Mouse (Mus musculus) CH12.LX (cell line): ENCODE measurements around the gene Rtl6. TPM values are rescaled to one million over a fixed set of nuclear protein-coding genes. Genes with fewer than 3 reads are reported as not detected.

Experiments
- DNase-seq: peaks from one replicate; pipeline ENCODE4 v3.0.0-alpha.2; 2013; ENCODE audit errors: extremely low read depth
- H3K27ac ChIP-seq: 2 replicates; pipeline ENCODE4 v1.5.1; 2012; ENCODE audit warnings: low read depth, mild to moderate bottlenecking, control low read depth, moderate library complexity; ENCODE audit not compliant: insufficient read depth
- H3K27me3 ChIP-seq: replicated peaks from 2 replicates; pipeline ENCODE3; 2012; ENCODE audit warnings: inconsistent platforms
- H3K36me3 ChIP-seq, 2 experiments: replicated peaks in 1 of 2; 2 replicates each; pipeline versions ENCODE3 to v1.6.1; 2012; ENCODE audit warnings: inconsistent platforms in 1 of 2, low read length in 1 of 2, mild to moderate bottlenecking in 1 of 2, mixed read lengths in 1 of 2, moderate library complexity in 1 of 2; ENCODE audit not compliant: control insufficient read depth in 1 of 2, insufficient read depth in 1 of 2
- H3K4me1 ChIP-seq, 2 experiments: 2 replicates each; pipeline ENCODE4 v1.6.1; 2012; ENCODE audit warnings: inconsistent platforms in 1 of 2, moderate library complexity in 1 of 2; ENCODE audit not compliant: insufficient read depth in 2 of 2, control insufficient read depth in 1 of 2
- H3K4me2 ChIP-seq: 2 replicates; pipeline ENCODE4 v1.6.1; 2012; ENCODE audit warnings: low read depth, mild to moderate bottlenecking, control low read depth; ENCODE audit not compliant: poor library complexity, insufficient read depth, severe bottlenecking
- H3K4me3 ChIP-seq, 3 experiments: fragments of 150-350 bp in 1 of 3; sonication (generic) in 1 of 3; replicated peaks in 1 of 3; 2 replicates each; pipeline versions ENCODE3 to v1.5.1; 2011 to 2012; ENCODE audit warnings: low read depth in 2 of 3, low read length in 2 of 3, mild to moderate bottlenecking in 2 of 3, moderate library complexity in 2 of 3, control low read depth in 1 of 3, improper control_type of control experiment in 1 of 3, inconsistent platforms in 1 of 3, mixed read lengths in 1 of 3; ENCODE audit not compliant: poor library complexity in 1 of 3
- H3K79me2 ChIP-seq: replicated peaks from 2 replicates; pipeline ENCODE4 v1.6.1; 2012; ENCODE audit warnings: mild to moderate bottlenecking, moderate library complexity; ENCODE audit not compliant: control insufficient read depth, poor library complexity, insufficient read depth, severe bottlenecking; ENCODE audit errors: extremely low read depth
- H3K9ac ChIP-seq: 2 replicates; pipeline ENCODE4 v1.6.1; 2012; ENCODE audit warnings: low read depth, mild to moderate bottlenecking, control low read depth, moderate library complexity; ENCODE audit not compliant: insufficient read depth
- H3K9me3 ChIP-seq: replicated peaks from 2 replicates; pipeline ENCODE3; 2012; ENCODE audit warnings: low read length, inconsistent platforms, mixed read lengths
- BHLHE40 ChIP-seq: IDR thresholded peaks from 2 replicates; pipeline ENCODE4 v1.6.1; 2011; ENCODE audit warnings: mild to moderate bottlenecking, low read depth, low read length, improper control_type of control experiment
- CHD1 ChIP-seq: IDR thresholded peaks from 2 replicates; pipeline ENCODE4 v1.6.1; 2012; ENCODE audit warnings: low read depth, low read length, improper control_type of control experiment, inconsistent platforms
- CTCF ChIP-seq, 2 experiments: IDR thresholded peaks in 1 of 2; conservative IDR thresholded peaks in 1 of 2; 2 replicates each; pipeline ENCODE4 v1.5.1; 2011 to 2012; ENCODE audit warnings: low read depth in 2 of 2, low read length in 2 of 2, improper control_type of control experiment in 1 of 2, inconsistent platforms in 1 of 2, mild to moderate bottlenecking in 1 of 2, moderate library complexity in 1 of 2
- E2F4 ChIP-seq: IDR thresholded peaks from 2 replicates; pipeline ENCODE4 v1.6.1; 2011; ENCODE audit warnings: low read depth, low read length, improper control_type of control experiment; ENCODE audit not compliant: insufficient replicate concordance
- EP300 ChIP-seq: IDR thresholded peaks from 2 replicates; pipeline ENCODE4 v1.6.1; 2011; ENCODE audit warnings: low read length, improper control_type of control experiment
- GABPA ChIP-seq: IDR thresholded peaks from 2 replicates; pipeline ENCODE4 v1.6.1; 2012; ENCODE audit warnings: low read depth, low read length, improper control_type of control experiment, inconsistent platforms; ENCODE audit not compliant: insufficient replicate concordance
- HCFC1 ChIP-seq: IDR thresholded peaks from 2 replicates; pipeline ENCODE4 v1.6.1; 2012; ENCODE audit warnings: low read depth, mild to moderate bottlenecking, inconsistent platforms, low read length, improper control_type of control experiment
- IRF4 ChIP-seq: IDR thresholded peaks from 2 replicates; pipeline ENCODE4 v1.6.1; 2014; ENCODE audit warnings: low read depth, mild to moderate bottlenecking, inconsistent platforms, low read length, improper control_type of control experiment
- JUN ChIP-seq: IDR thresholded peaks from 2 replicates; pipeline ENCODE4 v1.6.1; 2011; ENCODE audit warnings: low read depth, mild to moderate bottlenecking, low read length, improper control_type of control experiment, moderate library complexity; ENCODE audit not compliant: insufficient read depth
- JUND ChIP-seq: conservative IDR thresholded peaks from 2 replicates; pipeline ENCODE4 v1.6.1; 2011; ENCODE audit warnings: low read depth, low read length, improper control_type of control experiment
- MAFK ChIP-seq: IDR thresholded peaks from 2 replicates; pipeline ENCODE4 v1.6.1; 2011; ENCODE audit warnings: low read length, improper control_type of control experiment; ENCODE audit not compliant: insufficient replicate concordance
- MAX ChIP-seq: IDR thresholded peaks from 2 replicates; pipeline ENCODE4 v1.6.1; 2011; ENCODE audit warnings: low read length, improper control_type of control experiment
- MXI1 ChIP-seq: IDR thresholded peaks from 2 replicates; pipeline ENCODE4 v1.6.1; 2011; ENCODE audit warnings: mild to moderate bottlenecking, low read depth, low read length, improper control_type of control experiment
- POLR2A ChIP-seq: IDR thresholded peaks from 2 replicates; pipeline ENCODE4 v1.6.1; 2011; ENCODE audit warnings: low read depth, mild to moderate bottlenecking, improper control_type of control experiment, low read length
- POLR2AphosphoS2 ChIP-seq: IDR thresholded peaks from 2 replicates; pipeline ENCODE4 v1.6.1; 2011; ENCODE audit warnings: low read depth, low read length, improper control_type of control experiment
- SIN3A ChIP-seq: IDR thresholded peaks from 2 replicates; pipeline ENCODE4 v1.6.1; 2012; ENCODE audit warnings: low read length, improper control_type of control experiment, inconsistent platforms
- TBP ChIP-seq: conservative IDR thresholded peaks from 2 replicates; pipeline ENCODE4 v1.6.1; 2011; ENCODE audit warnings: low read depth, low read length, improper control_type of control experiment
- UBTF ChIP-seq: IDR thresholded peaks from 2 replicates; pipeline ENCODE4 v1.6.1; 2012; ENCODE audit warnings: low read depth, mild to moderate bottlenecking, inconsistent platforms, low read length, improper control_type of control experiment, moderate library complexity
- ZMIZ1 ChIP-seq: IDR thresholded peaks from 2 replicates; pipeline ENCODE4 v1.6.1; 2012; ENCODE audit warnings: low read depth, mild to moderate bottlenecking, inconsistent platforms, low read length, improper control_type of control experiment
- ZNF384 ChIP-seq: IDR thresholded peaks from 2 replicates; pipeline ENCODE4 v1.6.1; 2012; ENCODE audit warnings: low read depth, low read length, improper control_type of control experiment, inconsistent platforms
- dilution Hi-C: fragments of 300-500 bp; cut with MboI; formaldehyde crosslinking; loops from 2 replicates; pipeline ENCODE4 v1.14.3; 2020; ENCODE audit warnings: low sequenced_read_pairs; ENCODE audit not compliant: extremely low pct_unique_long_range_greater_than_20kb, extremely low pct_ligation_motif_present
- in situ Hi-C: fragments of 300-500 bp; cut with MboI; formaldehyde crosslinking; loops from 3 replicates; pipeline ENCODE4 v1.14.3; 2019; ENCODE audit warnings: low sequenced_read_pairs, low pct_ligation_motif_present, low pct_unique_long_range_greater_than_20kb, mixed read lengths
- polyA plus RNA-seq: library from polyadenylated mRNA; unstranded; fragments of >175 nt; gene quantifications from 2 replicates; pipeline ENCODE4 v1.2.1, GENCODE M21; 2012; ENCODE audit warnings: low read depth; ENCODE audit not compliant: insufficient read length
- total RNA-seq, 2 experiments: library from RNA; depleted of rRNA; stranded (reverse); fragments of 300-350 nt in 1 of 2; fragments of >200 nt in 1 of 2; gene quantifications; 2 replicates each; pipeline ENCODE4 v1.2.3; 2012 to 2014

Gene Rtl6
- total and polyA plus RNA-seq, 3 experiments: 0.04 TPM; not detected in 2

GRCm38 (mm10) chr15:84549291-84549797, 8.3 kb downstream of the Rtl6 start:
- Histone ChIP-seq H3K4me1 (0 out of 4 replicates have a peak, but pooled peaks cover 0 to 3% of the 10 kb centered on the region in 2 experiments), H3K27ac (no peak overlapping the region), H3K4me3 (no peak overlapping the region), H3K79me2 (no peaks in the 10 kb centered on the region), H3K27me3 (peaks cover 27% of the 10 kb centered on the region), H3K9ac (no peak overlapping the region), H3K4me2 (no peak overlapping the region)
- in situ Hi-C loops (no loop called here), dilution Hi-C loops (no loop called here)
- no peak for DNase-seq
- TF ChIP-seq POLR2AphosphoS2 (no peak), ZNF384 (no peak), MAFK (no peak), SIN3A (no peak), CTCF (conservative IDR thresholded peaks at IDR 0.05 in 1 of 2, IDR thresholded peaks at IDR 0.05 in 1 of 2; ENCODE audit: low read depth in 2 of 2, low read length in 2 of 2) (no peak), HCFC1 (no peak), MAX (no peak), ZMIZ1 (no peak), GABPA (no peak), E2F4 (no peak), TBP (no peak), POLR2A (no peak), UBTF (no peak)
- TF ChIP-seq, all 38 proteins: peak for 0
- H3K36me3 ChIP-seq: no peaks in the 10 kb centered on the region
- H3K9me3 ChIP-seq: peaks cover 16% of the 10 kb centered on the region

- TF ChIP-seq JUN (0 out of 2 replicates have a peak, but pooled peaks have one; percentile 4), EP300 (peak; percentile 32; the same call in 1 of the 2 replicates), BHLHE40 (0 out of 2 replicates have a peak, but pooled peaks have one; percentile 12), CHD1 (no peak), JUND (peak; percentile 65; the same call in 1 of the 2 replicates), IRF4 (peak; percentile 29; the same call in 1 of the 2 replicates), MAFK (0 out of 2 replicates have a peak, but pooled peaks have one; percentile 35), MXI1 (no peak)
- Histone ChIP-seq H3K79me2 (no peaks in the 10 kb centered on the region), H3K4me3 (no peak overlapping the region), H3K27ac (no peak overlapping the region), H3K9me3 (peaks cover 23% of the 10 kb centered on the region), H3K4me1 (0 out of 4 replicates have a peak, but pooled peaks cover 0 to 3% of the 10 kb centered on the region in 2 experiments), H3K36me3 (no peaks in the 10 kb centered on the region), H3K9ac (no peak overlapping the region), H3K4me2 (no peak overlapping the region), H3K27me3 (peaks cover 26% of the 10 kb centered on the region)
- in situ Hi-C loops (no loop called here), dilution Hi-C loops (no loop called here)
- peak; percentile 2 for DNase-seq
These were observed 11.6 kb downstream of the Rtl6 start for GRCm38 (mm10) chr15:84546028-84546427.
